Mouse (Mus musculus) myocyte (in vitro differentiated cells): ENCODE measurements around the gene Iqcf5.

ENCODE experiments used
- CEBPB ChIP-seq: IDR thresholded peaks from 2 replicates; pipeline ENCODE4 v1.6.1; 2011; ENCODE audit warnings: mild to moderate bottlenecking, moderate library complexity; ENCODE audit not compliant: poor library complexity, insufficient read depth, severe bottlenecking
- E2F4 ChIP-seq: IDR thresholded peaks from one replicate; pipeline ENCODE4 v1.6.1; 2011; ENCODE audit warnings: mild to moderate bottlenecking, control low read depth, moderate library complexity; ENCODE audit not compliant: insufficient read depth
- MAX ChIP-seq: IDR thresholded peaks from one replicate; pipeline ENCODE4 v1.6.1; 2011; ENCODE audit warnings: low read depth, mild to moderate bottlenecking, control low read depth
- MYOD1 ChIP-seq, 3 experiments: IDR thresholded peaks; one replicate each; pipeline ENCODE4 v1.6.1; 2011; ENCODE audit warnings: control low read depth in 2 of 3, low read depth in 2 of 3, mild to moderate bottlenecking in 2 of 3, moderate library complexity in 1 of 3; ENCODE audit not compliant: insufficient read length in 2 of 3, control insufficient read depth in 1 of 3
- MYOG ChIP-seq, 3 experiments: IDR thresholded peaks; one replicate each; pipeline ENCODE4 v1.6.1; 2011; ENCODE audit warnings: control low read depth in 2 of 3, low read depth in 2 of 3, mild to moderate bottlenecking in 2 of 3; ENCODE audit not compliant: insufficient read length in 2 of 3, control insufficient read depth in 1 of 3, insufficient read depth in 1 of 3
- POLR2A ChIP-seq: IDR thresholded peaks from one replicate; pipeline ENCODE4 v1.6.1; 2011; ENCODE audit warnings: low read depth, mild to moderate bottlenecking, control low read depth, moderate library complexity; ENCODE audit not compliant: insufficient read length
- POLR2AphosphoS2 ChIP-seq: IDR thresholded peaks from one replicate; pipeline ENCODE4 v1.6.1; 2011; ENCODE audit warnings: low read depth, control low read depth; ENCODE audit not compliant: insufficient read length
- REST ChIP-seq: IDR thresholded peaks from one replicate; pipeline ENCODE4 v1.6.1; 2011; ENCODE audit warnings: mild to moderate bottlenecking, control low read depth, moderate library complexity; ENCODE audit not compliant: insufficient read depth, insufficient read length
- SRF ChIP-seq: IDR thresholded peaks from one replicate; pipeline ENCODE4 v1.6.1; 2011; ENCODE audit warnings: low read depth; ENCODE audit not compliant: control insufficient read depth, insufficient read length
- TCF12 ChIP-seq: IDR thresholded peaks from one replicate; pipeline ENCODE4 v1.6.1; 2011; ENCODE audit warnings: mild to moderate bottlenecking, control low read depth; ENCODE audit not compliant: poor library complexity, insufficient read depth, severe bottlenecking
- TCF3 ChIP-seq: IDR thresholded peaks from one replicate; pipeline ENCODE4 v1.6.1; 2011; ENCODE audit warnings: low read depth, control low read depth; ENCODE audit not compliant: insufficient read length
- USF1 ChIP-seq: IDR thresholded peaks from one replicate; pipeline ENCODE4 v1.6.1; 2011; ENCODE audit warnings: low read depth, mild to moderate bottlenecking, control low read depth, moderate library complexity

DNA sequence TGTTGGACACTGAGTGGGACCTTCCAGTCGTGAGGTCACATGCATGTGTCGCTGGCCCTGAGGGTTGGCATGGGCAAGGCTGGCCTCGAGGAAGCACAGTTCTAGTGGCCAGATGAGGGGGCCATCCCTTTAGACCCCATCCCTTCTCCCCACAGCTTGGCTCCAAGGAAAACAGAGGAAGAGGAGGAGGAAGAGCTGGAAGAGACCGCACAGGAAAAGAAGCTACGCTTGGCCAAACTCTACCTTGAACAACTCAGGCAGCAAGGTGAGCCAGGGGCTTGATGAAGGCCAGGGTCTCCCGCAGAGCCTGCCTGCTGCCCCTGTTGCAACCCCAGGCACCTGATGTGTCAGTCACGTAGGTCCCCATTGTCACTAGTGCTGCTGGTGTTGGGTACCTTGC, 33.8 kb upstream of the Iqcf5 start:
- TF ChIP-seq USF1 (no peak), POLR2A (no peak), TCF12 (no peak), REST (no peak), MAX (no peak), TCF3 (no peak), MYOD1 (IDR thresholded peaks at IDR 0.05; ENCODE audit: control insufficient read depth in 1 of 3, insufficient read length in 2 of 3, low read depth in 2 of 3) (no peak), MYOG (IDR thresholded peaks at IDR 0.05; ENCODE audit: control insufficient read depth in 1 of 3, insufficient read depth in 1 of 3, insufficient read length in 2 of 3, low read depth in 2 of 3) (no peak), E2F4 (no peak), CEBPB (no peak), SRF (no peak), POLR2AphosphoS2 (no peak)
